Mouse (Mus musculus) forebrain, embryonic 10.5 days (tissue): ENCODE measurements around the gene Txn2. TPM values are rescaled to one million over a fixed set of nuclear protein-coding genes. Genes with fewer than 3 reads are reported as not detected.

ENCODE experiments used
- DNase-seq: peaks from one replicate; pipeline ENCODE4 v3.0.0-alpha.2; 2017; ENCODE audit warnings: low spot score; ENCODE audit errors: extremely low spot score
- H3K27ac ChIP-seq: fragments of 300-500 bp; sonication (generic); 2 replicates; pipeline ENCODE4 v1.5.1; 2016; ENCODE audit warnings: mild to moderate bottlenecking
- H3K27me3 ChIP-seq: fragments of 300-500 bp; sonication (generic); 2 replicates; pipeline ENCODE4 v1.6.1; 2016; ENCODE audit warnings: mild to moderate bottlenecking; ENCODE audit not compliant: poor library complexity, severe bottlenecking
- H3K36me3 ChIP-seq: fragments of 300-500 bp; sonication (generic); replicated peaks from 2 replicates; pipeline ENCODE4 v1.6.1; 2016; ENCODE audit warnings: mild to moderate bottlenecking, moderate library complexity
- H3K4me1 ChIP-seq: fragments of 300-500 bp; sonication (generic); 2 replicates; pipeline ENCODE4 v1.6.1; 2016
- H3K4me3 ChIP-seq: fragments of 300-500 bp; sonication (generic); 2 replicates; pipeline ENCODE4 v1.5.1; 2016; ENCODE audit warnings: mild to moderate bottlenecking, moderate library complexity
- H3K9me3 ChIP-seq: fragments of 300-500 bp; sonication (generic); 2 replicates; pipeline ENCODE4 v1.6.1; 2016; ENCODE audit warnings: mild to moderate bottlenecking, moderate library complexity
- WGBS: fragments of 180-500 bp; shearing (Covaris S2); methylation state at CpG from one replicate; pipeline ENCODE4 v1.1.7; 2016; 5-methylcytosine and 5-hydroxymethylcytosine counted together
- polyA plus RNA-seq: library from polyadenylated mRNA; unstranded; fragments of >200 nt; fragmentation: Nextera tagmentation; extraction: Ambion mirVana; gene quantifications from 2 replicates; pipeline ENCODE4 v1.2.1, GENCODE M21; 2016

Txn2 gene
- polyA plus RNA-seq, 1 experiment from 2014 or later: 291 TPM

- H3K27ac ChIP-seq: peak overlapping the region; percentile 85
- H3K4me3 ChIP-seq: peak overlapping the region; percentile 69
Observed at GRCm38 (mm10) chr15:77955440-77956403, 26.9 kb upstream of the Txn2 start.

GRCm38 (mm10) chr15:77954362-77954761 lies 25.6 kb upstream of the Txn2 start:
- Histone ChIP-seq H3K36me3 (peaks cover 49% of the 10 kb centered on the region), H3K9me3 (no peaks in the 10 kb centered on the region), H3K27me3 (peaks cover 38% of the 10 kb centered on the region), H3K27ac (no peak overlapping the region), H3K4me1 (peaks cover 36% of the 10 kb centered on the region), H3K4me3 (no peak overlapping the region)
- 92% methylated on average over 2 of the region's 2 CpGs for WGBS
- DNase-seq: no peak

More at GRCm38 (mm10) chr15:77955440-77956403, 26.9 kb upstream of the Txn2 start:
- peaks cover 36% of the 10 kb centered on the region for H3K4me1 ChIP-seq
- H3K36me3 ChIP-seq: peaks cover 58% of the 10 kb centered on the region
- 10% methylated on average over 52 of the region's 52 CpGs for WGBS
- H3K27me3 ChIP-seq: peaks cover 38% of the 10 kb centered on the region
- no peaks in the 10 kb centered on the region for H3K9me3 ChIP-seq
- DNase-seq: peak; percentile 45

- 91% methylated on average over 3 of the region's 3 CpGs for WGBS
- H3K27ac ChIP-seq: no peak overlapping the region
- H3K4me3 ChIP-seq: no peak overlapping the region
- DNase-seq: no peak
- H3K27me3 ChIP-seq: peaks cover 34% of the 10 kb centered on the region
- H3K9me3 ChIP-seq: no peaks in the 10 kb centered on the region
- H3K4me1 ChIP-seq: peaks cover 36% of the 10 kb centered on the region
- peaks cover 39% of the 10 kb centered on the region for H3K36me3 ChIP-seq
Observed at GRCm38 (mm10) chr15:77952921-77953320, 24.1 kb upstream of the Txn2 start.

GRCm38 (mm10) chr15:77949061-77949460 lies 20.3 kb upstream of the Txn2 start:
- Histone ChIP-seq H3K27me3 (peaks cover 1% of the 10 kb centered on the region; the same call in 1 of the 2 replicates), H3K4me3 (no peak overlapping the region), H3K4me1 (0 out of 2 replicates have a peak, but pooled peaks cover 4% of the 10 kb centered on the region), H3K9me3 (no peaks in the 10 kb centered on the region), H3K27ac (no peak overlapping the region), H3K36me3 (peaks cover 68% of the 10 kb centered on the region)
- no peak for DNase-seq
- WGBS: 89% methylated on average over 7 of the region's 7 CpGs

- WGBS: 90% methylated on average over 4 of the region's 4 CpGs
- no peak overlapping the region for H3K27ac ChIP-seq
- no peaks in the 10 kb centered on the region for H3K9me3 ChIP-seq
- no peaks in the 10 kb centered on the region for H3K27me3 ChIP-seq
- no peak for DNase-seq
- H3K4me1 ChIP-seq: no peaks in the 10 kb centered on the region
- H3K4me3 ChIP-seq: no peak overlapping the region
- H3K36me3 ChIP-seq: peaks cover 70% of the 10 kb centered on the region
Observed at GRCm38 (mm10) chr15:77945711-77946110, 16.9 kb upstream of the Txn2 start.

GRCm38 (mm10) chr15:77941563-77941962 lies 12.8 kb upstream of the Txn2 start:
- H3K27me3 ChIP-seq: no peaks in the 10 kb centered on the region
- H3K4me1 ChIP-seq: no peaks in the 10 kb centered on the region
- no peak for DNase-seq
- H3K36me3 ChIP-seq: peaks cover 49% of the 10 kb centered on the region
- 86% methylated on average over 3 of the region's 3 CpGs for WGBS
- no peaks in the 10 kb centered on the region for H3K9me3 ChIP-seq
- H3K4me3 ChIP-seq: no peak overlapping the region
- no peak overlapping the region for H3K27ac ChIP-seq

GRCm38 (mm10) chr15:77938516-77938915 lies 9.7 kb upstream of the Txn2 start:
- no peak for DNase-seq
- WGBS: 84% methylated on average over 5 of the region's 5 CpGs
- Histone ChIP-seq H3K9me3 (no peaks in the 10 kb centered on the region), H3K27me3 (peaks cover 7% of the 10 kb centered on the region; the same call in 1 of the 2 replicates), H3K27ac (no peak overlapping the region), H3K4me3 (no peak overlapping the region), H3K36me3 (peaks cover 24% of the 10 kb centered on the region), H3K4me1 (peaks cover 11% of the 10 kb centered on the region)

GRCm38 (mm10) chr15:77935673-77936375 lies 7.0 kb upstream of the Txn2 start:
- H3K9me3 ChIP-seq: no peaks in the 10 kb centered on the region
- no peak for DNase-seq
- no peaks in the 10 kb centered on the region for H3K36me3 ChIP-seq
- peaks cover 13% of the 10 kb centered on the region for H3K4me1 ChIP-seq
- peaks cover 7% of the 10 kb centered on the region; the same call in 1 of the 2 replicates for H3K27me3 ChIP-seq
- no peak overlapping the region for H3K4me3 ChIP-seq
- 87% methylated on average over 14 of the region's 14 CpGs for WGBS
- no peak overlapping the region for H3K27ac ChIP-seq

- H3K27me3 ChIP-seq: peaks cover 7% of the 10 kb centered on the region; the same call in 1 of the 2 replicates
- peaks cover 18% of the 10 kb centered on the region for H3K4me1 ChIP-seq
- H3K4me3 ChIP-seq: no peak overlapping the region
- H3K9me3 ChIP-seq: no peaks in the 10 kb centered on the region
- no peak for DNase-seq
- H3K27ac ChIP-seq: no peak overlapping the region
- H3K36me3 ChIP-seq: no peaks in the 10 kb centered on the region
- WGBS: 69% methylated on average over 5 of the region's 5 CpGs
Observed at GRCm38 (mm10) chr15:77934968-77935367, 6.2 kb upstream of the Txn2 start.

GRCm38 (mm10) chr15:77934326-77934725 lies 5.5 kb upstream of the Txn2 start:
- no peaks in the 10 kb centered on the region for H3K9me3 ChIP-seq
- peaks cover 25% of the 10 kb centered on the region for H3K4me1 ChIP-seq
- H3K4me3 ChIP-seq: no peak overlapping the region
- no peaks in the 10 kb centered on the region for H3K36me3 ChIP-seq
- DNase-seq: no peak
- peaks cover 7% of the 10 kb centered on the region; the same call in 1 of the 2 replicates for H3K27me3 ChIP-seq
- WGBS: 71% methylated on average over 11 of the region's 11 CpGs
- H3K27ac ChIP-seq: 0 out of 2 replicates have a peak overlapping the region, but pooled peaks have one; percentile 62

- Histone ChIP-seq H3K9me3 (no peaks in the 10 kb centered on the region), H3K27me3 (peaks cover 7% of the 10 kb centered on the region; the same call in 1 of the 2 replicates), H3K36me3 (no peaks in the 10 kb centered on the region), H3K4me1 (peaks cover 26% of the 10 kb centered on the region), H3K4me3 (peak overlapping the region; percentile 23), H3K27ac (peak overlapping the region; percentile 62)
- peak; percentile 94 for DNase-seq
- under 1% methylated on average over 14 of the region's 14 CpGs for WGBS
Observed at GRCm38 (mm10) chr15:77933770-77934169, 5.0 kb upstream of the Txn2 start.

- Histone ChIP-seq H3K27me3 (peaks cover 7% of the 10 kb centered on the region; the same call in 1 of the 2 replicates), H3K9me3 (no peaks in the 10 kb centered on the region), H3K4me3 (peak overlapping the region; percentile 23; the same call in 1 of the 2 replicates), H3K4me1 (peaks cover 27% of the 10 kb centered on the region), H3K36me3 (no peaks in the 10 kb centered on the region), H3K27ac (0 out of 2 replicates have a peak overlapping the region, but pooled peaks have one; percentile 62)
- WGBS: 74% methylated on average over 3 of the region's 3 CpGs
- no peak for DNase-seq
Observed at GRCm38 (mm10) chr15:77933222-77933621, 4.4 kb upstream of the Txn2 start.
